Mouse (Mus musculus) olfactory bulb, adult 2 months (tissue): ENCODE measurements around the gene Prpf19. TPM values are rescaled to one million over a fixed set of nuclear protein-coding genes. Genes with fewer than 3 reads are reported as not detected.

ENCODE experiments used
- H3K27ac ChIP-seq: fragments of 200-500 bp; 2 replicates; pipeline ENCODE4 v1.5.1; 2012; ENCODE audit warnings: low read depth, low read length; ENCODE audit not compliant: insufficient read depth
- H3K4me1 ChIP-seq: fragments of 200-500 bp; 2 replicates; pipeline ENCODE4 v1.6.1; 2012; ENCODE audit warnings: low read length; ENCODE audit not compliant: control insufficient read depth, insufficient read depth
- H3K4me3 ChIP-seq: fragments of 200-500 bp; 2 replicates; pipeline ENCODE4 v1.5.1; 2012; ENCODE audit warnings: mild to moderate bottlenecking, low read depth, low read length, moderate library complexity; ENCODE audit not compliant: insufficient read depth
- CTCF ChIP-seq: fragments of 200-500 bp; IDR thresholded peaks from 2 replicates; pipeline ENCODE4 v1.5.1; 2012; ENCODE audit warnings: low read depth, mild to moderate bottlenecking, low read length, moderate library complexity; ENCODE audit not compliant: insufficient read depth
- POLR2A ChIP-seq: fragments of 200-500 bp; IDR thresholded peaks from 2 replicates; pipeline ENCODE4 v1.6.1; 2012; ENCODE audit warnings: mild to moderate bottlenecking, low read depth, low read length, moderate library complexity; ENCODE audit not compliant: insufficient read depth
- WGBS: fragments of 180-500 bp; shearing (Covaris S2); methylation state at CpG from one replicate; pipeline ENCODE4 v1.1.7; 2018; 5-methylcytosine and 5-hydroxymethylcytosine counted together
- polyA plus RNA-seq: library from polyadenylated mRNA; stranded (reverse); fragments of >200 nt; gene quantifications from 2 replicates; pipeline ENCODE4 v1.2.4, GENCODE M21; 2012; ENCODE audit warnings: low replicate concordance; ENCODE audit not compliant: missing spikeins, insufficient read depth, insufficient read length

Gene Prpf19
- 125 TPM in 1 of 2 replicates, not detected in the other for polyA plus RNA-seq

- H3K4me1 ChIP-seq: 0 out of 2 replicates have a peak, but pooled peaks cover 4% of the 10 kb centered on the region
- H3K27ac ChIP-seq: peak within 1 kb of the TSS; percentile 56; the same call in 1 of the 2 replicates
- H3K4me3 ChIP-seq: peak within 1 kb of the TSS; percentile 92
- under 1% methylated on average over 43 of the region's 43 CpGs for WGBS
- TF ChIP-seq CTCF: no peak
- peak; percentile 66; the same call in 1 of the 2 replicates for TF ChIP-seq POLR2A
Observed at GRCm38 (mm10) chr19:10895016-10895528, at the start of gene Prpf19. Gene Prpf19, plus strand, starts transcription at chr19:10895231.

GRCm38 (mm10) chr19:10845454-10845853 lies 49.6 kb upstream of the Prpf19 start:
- 0 out of 2 replicates have a peak, but pooled peaks cover 5% of the 10 kb centered on the region for H3K4me1 ChIP-seq
- TF ChIP-seq POLR2A: no peak
- no peak overlapping the region for H3K27ac ChIP-seq
- no peak overlapping the region for H3K4me3 ChIP-seq
- 84% methylated on average over 3 of the region's 3 CpGs for WGBS

- Histone ChIP-seq H3K27ac (no peak overlapping the region), H3K4me3 (no peak overlapping the region), H3K4me1 (0 out of 2 replicates have a peak, but pooled peaks cover 5% of the 10 kb centered on the region)
- TF ChIP-seq POLR2A (no peak), CTCF (no peak)
- WGBS: 75% methylated on average over 7 of the region's 7 CpGs
Observed at GRCm38 (mm10) chr19:10846150-10846549, 48.9 kb upstream of the Prpf19 start.

- no peak for TF ChIP-seq CTCF
- TF ChIP-seq POLR2A: no peak
- H3K4me3 ChIP-seq: no peak overlapping the region
- no peak overlapping the region for H3K27ac ChIP-seq
- 29% methylated on average over 3 of the region's 3 CpGs for WGBS
- no peaks in the 10 kb centered on the region for H3K4me1 ChIP-seq
Observed at GRCm38 (mm10) chr19:10847311-10848087, 47.5 kb upstream of the Prpf19 start.

- Histone ChIP-seq H3K27ac (no peak overlapping the region), H3K4me3 (no peak overlapping the region), H3K4me1 (0 out of 2 replicates have a peak, but pooled peaks cover 3% of the 10 kb centered on the region)
- TF ChIP-seq POLR2A: no peak
- no peak for TF ChIP-seq CTCF
- 85% methylated on average over 3 of the region's 3 CpGs for WGBS
Observed at GRCm38 (mm10) chr19:10855422-10855821, 39.6 kb upstream of the Prpf19 start.

GRCm38 (mm10) chr19:10856520-10856919 lies 38.5 kb upstream of the Prpf19 start:
- 0 out of 2 replicates have a peak, but pooled peaks cover 3% of the 10 kb centered on the region for H3K4me1 ChIP-seq
- WGBS: 33% methylated on average over 2 of the region's 2 CpGs
- TF ChIP-seq CTCF: no peak
- no peak for TF ChIP-seq POLR2A
- no peak overlapping the region for H3K27ac ChIP-seq
- no peak overlapping the region for H3K4me3 ChIP-seq

- H3K27ac ChIP-seq: no peak overlapping the region
- no peak overlapping the region for H3K4me3 ChIP-seq
- WGBS: 55% methylated on average over 22 of the region's 22 CpGs
- H3K4me1 ChIP-seq: 0 out of 2 replicates have a peak, but pooled peaks cover 3% of the 10 kb centered on the region
- TF ChIP-seq POLR2A: no peak
- no peak for TF ChIP-seq CTCF
Observed at GRCm38 (mm10) chr19:10860072-10860497, 34.9 kb upstream of the Prpf19 start.

- WGBS: 90% methylated on average over 13 of the region's 13 CpGs
Observed at GRCm38 (mm10) chr19:10866351-10866750, 28.7 kb upstream of the Prpf19 start.

GRCm38 (mm10) chr19:10867946-10868622 lies 26.9 kb upstream of the Prpf19 start:
- WGBS: 18% methylated on average over 5 of the region's 5 CpGs
- TF ChIP-seq CTCF (no peak), POLR2A (no peak)
- Histone ChIP-seq H3K4me1 (peaks cover 11% of the 10 kb centered on the region), H3K27ac (no peak overlapping the region), H3K4me3 (peak overlapping the region; percentile 61)

More at GRCm38 (mm10) chr19:10866351-10866750, 28.7 kb upstream of the Prpf19 start:
- TF ChIP-seq POLR2A (no peak), CTCF (no peak)
- peaks cover 11% of the 10 kb centered on the region for H3K4me1 ChIP-seq
- H3K27ac ChIP-seq: no peak overlapping the region
- H3K4me3 ChIP-seq: no peak overlapping the region
